Mouse (Mus musculus): ENCODE data around the gene Tex26.

Gene Tex26

GRCm38 (mm10) chr5:149439531-149440179 lies at the start of gene Tex26:
TSS of gene Tex26 (plus strand) at chr5:149439660.
- peak within 1 kb of the TSS; percentile 75 for H3K4me3 ChIP-seq (replicated peaks; ENCODE audit: low read length)
- peaks cover 24% of the 10 kb centered on the region for H3K27me3 ChIP-seq (ENCODE audit: insufficient read depth, low read length)
- no peaks in the 10 kb centered on the region for H3K9me3 ChIP-seq (ENCODE audit: low read length)
- no peaks in the 10 kb centered on the region for H3K36me3 ChIP-seq (ENCODE audit: insufficient read depth, low read length)
- no peak for TF ChIP-seq CTCF (conservative IDR thresholded peaks at IDR 0.05; ENCODE audit: low read length)
- no peak for TF ChIP-seq POU5F1 (IDR thresholded peaks at IDR 0.05; ENCODE audit: borderline replicate concordance, low read length)
- peaks cover 35% of the 10 kb centered on the region for H3K4me1 ChIP-seq (replicated peaks; ENCODE audit: low read depth, low read length)

GRCm38 (mm10) chr5:149391574-149392375 lies 47.7 kb upstream of the Tex26 start:
- H3K27me3 ChIP-seq (ENCODE audit: insufficient read depth, low read length) = no peaks in the 10 kb centered on the region
- peaks cover 3% of the 10 kb centered on the region; the same call in 1 of the 2 replicates for H3K9me3 ChIP-seq (ENCODE audit: low read length)
- TF ChIP-seq CTCF (conservative IDR thresholded peaks at IDR 0.05; ENCODE audit: low read length) = no peak
- no peak for TF ChIP-seq NANOG (IDR thresholded peaks at IDR 0.05; ENCODE audit: borderline replicate concordance, low read length)
- TF ChIP-seq POU5F1 (IDR thresholded peaks at IDR 0.05; ENCODE audit: borderline replicate concordance, low read length) = no peak
- H3K36me3 ChIP-seq (ENCODE audit: insufficient read depth, low read length) = no peaks in the 10 kb centered on the region
- peaks cover 31% of the 10 kb centered on the region for H3K4me1 ChIP-seq (replicated peaks; ENCODE audit: low read depth, low read length)
- no peak overlapping the region for H3K4me3 ChIP-seq (replicated peaks; ENCODE audit: low read length)

DNA sequence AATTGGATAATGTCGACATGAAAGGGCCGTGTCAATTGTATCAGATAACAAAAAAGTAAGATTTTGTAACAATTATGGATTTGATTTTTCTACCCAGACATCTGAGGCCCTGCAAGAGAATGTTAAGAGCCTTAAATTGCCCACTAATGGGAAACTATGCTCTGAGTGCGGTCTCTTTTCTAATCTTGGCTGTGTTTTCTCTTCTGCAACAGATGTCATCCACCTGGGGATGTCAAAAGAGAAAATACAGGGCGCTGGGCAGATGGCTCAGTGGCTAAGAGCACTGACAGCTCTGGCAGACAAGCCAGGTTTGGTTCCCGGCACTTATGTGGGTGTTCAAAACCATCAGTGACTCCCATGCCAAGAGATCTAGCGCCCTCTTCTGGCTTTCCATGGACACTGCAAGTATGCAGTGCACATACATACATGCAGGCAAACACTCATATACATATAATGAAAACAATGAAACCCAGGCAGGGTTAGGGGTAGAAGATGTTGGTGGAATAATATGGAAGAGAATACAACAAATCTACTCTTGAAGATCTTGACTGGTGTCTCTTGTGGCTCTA lies 47.0 kb upstream of the Tex26 start:
- peaks cover 31% of the 10 kb centered on the region for H3K4me1 ChIP-seq (replicated peaks; ENCODE audit: low read depth, low read length)
- H3K9me3 ChIP-seq (ENCODE audit: low read length) = no peaks in the 10 kb centered on the region
- no peak overlapping the region for H3K4me3 ChIP-seq (replicated peaks; ENCODE audit: low read length)
- H3K36me3 ChIP-seq (ENCODE audit: insufficient read depth, low read length) = no peaks in the 10 kb centered on the region
- no peaks in the 10 kb centered on the region for H3K27me3 ChIP-seq (ENCODE audit: insufficient read depth, low read length)
- no peak for TF ChIP-seq NANOG (IDR thresholded peaks at IDR 0.05; ENCODE audit: borderline replicate concordance, low read length)
- peak; percentile 56 for TF ChIP-seq CTCF (conservative IDR thresholded peaks at IDR 0.05; ENCODE audit: low read length)

DNA sequence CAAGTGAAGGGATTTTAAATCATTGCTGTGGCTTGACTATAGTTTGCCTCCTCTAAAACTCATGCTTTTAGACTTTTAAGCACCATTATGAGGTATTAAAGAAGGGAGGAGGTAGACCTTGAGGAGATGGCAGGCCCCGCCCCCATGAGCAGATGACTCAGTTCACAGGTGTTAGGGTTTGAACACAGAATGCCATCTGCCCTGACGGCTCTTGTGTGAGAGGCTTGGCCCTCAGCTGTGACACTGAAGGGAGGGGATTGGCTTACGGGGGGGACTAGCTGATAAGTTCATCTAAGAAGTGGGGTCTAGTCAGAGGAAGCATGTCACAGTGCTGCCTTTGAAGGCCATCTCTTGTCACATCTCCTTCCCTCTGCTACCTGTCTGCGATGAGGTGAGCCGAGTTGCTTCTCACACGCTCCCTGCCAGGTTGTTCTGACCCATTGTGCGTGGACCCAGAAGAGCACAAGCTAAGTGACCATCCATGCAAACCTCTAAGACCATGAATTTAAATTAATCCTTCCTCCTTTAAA lies 37.9 kb upstream of the Tex26 start:
- Histone ChIP-seq H3K27me3 (ENCODE audit: insufficient read depth, low read length) (peaks cover 6% of the 10 kb centered on the region), H3K4me1 (replicated peaks; ENCODE audit: low read depth, low read length) (no peaks in the 10 kb centered on the region), H3K4me3 (replicated peaks; ENCODE audit: low read length) (no peak overlapping the region), H3K36me3 (ENCODE audit: insufficient read depth, low read length) (no peaks in the 10 kb centered on the region), H3K9me3 (ENCODE audit: low read length) (peaks cover 3% of the 10 kb centered on the region)
- TF ChIP-seq NANOG (IDR thresholded peaks at IDR 0.05; ENCODE audit: borderline replicate concordance, low read length) (no peak), CTCF (conservative IDR thresholded peaks at IDR 0.05; ENCODE audit: low read length) (no peak), POU5F1 (IDR thresholded peaks at IDR 0.05; ENCODE audit: borderline replicate concordance, low read length) (no peak)

DNA sequence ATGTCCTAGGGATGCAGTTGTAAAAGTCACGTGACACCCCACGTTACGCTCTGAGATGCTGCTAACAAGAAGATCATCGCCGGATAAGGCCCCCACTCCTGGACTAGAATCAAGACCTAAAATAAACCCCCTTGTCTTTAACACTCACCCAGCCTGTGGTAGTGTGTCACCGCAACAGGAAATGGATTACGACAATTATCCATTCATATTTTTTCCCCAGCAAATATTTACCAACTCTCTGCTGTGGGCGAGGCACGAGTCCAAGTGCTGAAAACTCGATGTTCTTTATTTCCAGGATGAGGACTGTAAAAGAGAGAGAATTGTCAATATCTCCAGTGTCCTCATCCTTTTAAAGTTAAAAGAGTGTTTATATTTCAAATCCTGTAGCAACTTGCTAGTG lies 37.4 kb upstream of the Tex26 start:
- H3K9me3 ChIP-seq (ENCODE audit: low read length) = peaks cover 3% of the 10 kb centered on the region
- peaks cover 6% of the 10 kb centered on the region for H3K27me3 ChIP-seq (ENCODE audit: insufficient read depth, low read length)
- H3K36me3 ChIP-seq (ENCODE audit: insufficient read depth, low read length) = no peaks in the 10 kb centered on the region
- H3K4me1 ChIP-seq (replicated peaks; ENCODE audit: low read depth, low read length) = no peaks in the 10 kb centered on the region
- H3K4me3 ChIP-seq (replicated peaks; ENCODE audit: low read length) = no peak overlapping the region
- TF ChIP-seq NANOG (IDR thresholded peaks at IDR 0.05; ENCODE audit: borderline replicate concordance, low read length) = no peak
- TF ChIP-seq CTCF (conservative IDR thresholded peaks at IDR 0.05; ENCODE audit: low read length) = no peak
- no peak for TF ChIP-seq POU5F1 (IDR thresholded peaks at IDR 0.05; ENCODE audit: borderline replicate concordance, low read length)

DNA sequence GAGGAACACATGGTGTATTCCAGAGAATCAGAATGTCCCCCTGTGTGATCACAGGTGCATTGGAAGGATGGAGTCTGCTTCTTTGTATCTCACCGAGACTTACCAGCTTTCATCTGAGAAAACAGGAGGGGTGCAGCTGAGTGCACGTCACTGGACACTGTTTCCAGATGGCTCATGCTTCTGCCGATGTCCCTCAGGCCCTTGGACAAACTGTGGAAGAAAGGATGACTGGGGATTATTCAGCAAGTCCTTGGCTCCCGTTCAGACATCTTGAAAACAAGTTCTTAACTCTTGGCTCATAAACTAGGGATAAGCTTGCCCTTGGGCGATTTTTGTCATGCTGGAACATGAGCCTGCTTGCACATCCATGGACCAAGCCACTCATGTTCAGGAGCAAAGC lies 36.1 kb upstream of the Tex26 start:
- TF ChIP-seq POU5F1 (IDR thresholded peaks at IDR 0.05; ENCODE audit: borderline replicate concordance, low read length) = no peak
- TF ChIP-seq CTCF (conservative IDR thresholded peaks at IDR 0.05; ENCODE audit: low read length) = no peak
- no peak overlapping the region for H3K4me3 ChIP-seq (replicated peaks; ENCODE audit: low read length)
- H3K4me1 ChIP-seq (replicated peaks; ENCODE audit: low read depth, low read length) = no peaks in the 10 kb centered on the region
- peaks cover 9% of the 10 kb centered on the region for H3K9me3 ChIP-seq (ENCODE audit: low read length)
- H3K36me3 ChIP-seq (ENCODE audit: insufficient read depth, low read length) = no peaks in the 10 kb centered on the region
- peaks cover 15% of the 10 kb centered on the region for H3K27me3 ChIP-seq (ENCODE audit: insufficient read depth, low read length)

DNA sequence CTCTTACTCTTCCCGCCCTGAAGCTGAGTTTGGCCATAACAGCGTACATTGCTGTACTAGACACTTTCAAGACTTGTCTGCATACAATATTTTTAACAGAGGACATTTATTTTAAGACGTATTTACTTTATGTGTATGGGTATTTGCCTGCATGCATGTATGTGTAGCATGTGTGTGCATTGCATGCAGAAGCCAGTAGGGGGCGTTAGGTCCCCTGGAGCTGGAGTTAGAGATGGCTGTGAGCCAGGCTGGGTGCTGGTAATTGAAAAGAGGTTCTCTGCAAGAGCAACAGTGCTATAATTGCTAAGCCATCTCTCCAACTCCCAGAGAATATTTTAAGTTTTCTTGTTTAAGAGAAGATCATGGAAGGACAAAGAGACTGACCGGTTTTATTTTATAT lies 34.8 kb upstream of the Tex26 start:
- H3K4me1 ChIP-seq (replicated peaks; ENCODE audit: low read depth, low read length) = no peaks in the 10 kb centered on the region
- TF ChIP-seq CTCF (conservative IDR thresholded peaks at IDR 0.05; ENCODE audit: low read length) = peak; percentile 83
- TF ChIP-seq NANOG (IDR thresholded peaks at IDR 0.05; ENCODE audit: borderline replicate concordance, low read length) = no peak
- TF ChIP-seq POU5F1 (IDR thresholded peaks at IDR 0.05; ENCODE audit: borderline replicate concordance, low read length) = no peak
- H3K36me3 ChIP-seq (ENCODE audit: insufficient read depth, low read length) = no peaks in the 10 kb centered on the region
- H3K9me3 ChIP-seq (ENCODE audit: low read length) = peaks cover 9% of the 10 kb centered on the region
- peaks cover 27% of the 10 kb centered on the region for H3K27me3 ChIP-seq (ENCODE audit: insufficient read depth, low read length)
- H3K4me3 ChIP-seq (replicated peaks; ENCODE audit: low read length) = no peak overlapping the region

- H3K36me3 ChIP-seq (ENCODE audit: insufficient read depth, low read length) = no peaks in the 10 kb centered on the region
- H3K27me3 ChIP-seq (ENCODE audit: insufficient read depth, low read length) = peaks cover 47% of the 10 kb centered on the region
- peaks cover 8% of the 10 kb centered on the region for H3K4me1 ChIP-seq (replicated peaks; ENCODE audit: low read depth, low read length)
- TF ChIP-seq CTCF (conservative IDR thresholded peaks at IDR 0.05; ENCODE audit: low read length) (no peak), NANOG (IDR thresholded peaks at IDR 0.05; ENCODE audit: borderline replicate concordance, low read length) (no peak), POU5F1 (IDR thresholded peaks at IDR 0.05; ENCODE audit: borderline replicate concordance, low read length) (no peak)
- H3K4me3 ChIP-seq (replicated peaks; ENCODE audit: low read length) = no peak overlapping the region
- H3K9me3 ChIP-seq (ENCODE audit: low read length) = peaks cover 9% of the 10 kb centered on the region
Measured at GRCm38 (mm10) chr5:149406791-149407276, 32.6 kb upstream of the Tex26 start.

All from E14TG2a.4 (cell line).